Mouse (Mus musculus) embryonic facial prominence, embryonic 14.5 days (tissue): Measurements from ENCODE around the gene Cox5b. TPM values are rescaled to one million over a fixed set of nuclear protein-coding genes. Genes with fewer than 3 reads are reported as not detected.

Source experiments
- ATAC-seq: fragments of 200-750 bp; cut with Nextera tagmentation; 2 replicates; pipeline ENCODE4 v1.8.0; 2017; ENCODE audit warnings: low read depth, moderate number of reproducible peaks, moderate TSS enrichment
- DNase-seq: peaks from one replicate; pipeline ENCODE4 v3.0.0-alpha.2; 2015; ENCODE audit warnings: low spot score
- H3K27ac ChIP-seq: fragments of 300-500 bp; sonication (generic); replicated peaks from 2 replicates; pipeline ENCODE4 v1.5.1; 2014; ENCODE audit warnings: low read depth, mild to moderate bottlenecking, low read length, moderate library complexity
- H3K27me3 ChIP-seq: fragments of 300-500 bp; sonication (generic); replicated peaks from 2 replicates; pipeline ENCODE4 v1.6.1; 2014; ENCODE audit warnings: low read length; ENCODE audit not compliant: control insufficient read depth, insufficient read depth
- H3K36me3 ChIP-seq: fragments of 300-500 bp; sonication (generic); 2 replicates; pipeline ENCODE4 v1.6.1; 2014; ENCODE audit warnings: low read length, mixed read lengths; ENCODE audit not compliant: control insufficient read depth, insufficient read depth
- H3K4me1 ChIP-seq: fragments of 300-500 bp; sonication (generic); 2 replicates; pipeline ENCODE4 v1.6.1; 2014; ENCODE audit warnings: antibody characterized with exemption, low read length; ENCODE audit not compliant: control insufficient read depth, insufficient read depth
- H3K4me2 ChIP-seq: fragments of 300-500 bp; sonication (generic); 2 replicates; pipeline ENCODE4 v1.6.1; 2014; ENCODE audit warnings: low read depth, mild to moderate bottlenecking, low read length, moderate library complexity, mixed read lengths
- H3K4me3 ChIP-seq: fragments of 300-500 bp; sonication (generic); 2 replicates; pipeline ENCODE4 v1.5.1; 2014; ENCODE audit warnings: low read depth, mild to moderate bottlenecking, low read length
- H3K9ac ChIP-seq: fragments of 300-500 bp; sonication (generic); 2 replicates; pipeline ENCODE4 v1.6.1; 2014; ENCODE audit warnings: low read depth, mild to moderate bottlenecking, low read length, moderate library complexity, mixed read lengths
- H3K9me3 ChIP-seq: fragments of 300-500 bp; sonication (generic); 2 replicates; pipeline ENCODE4 v1.6.1; 2016; ENCODE audit warnings: low read length; ENCODE audit not compliant: control insufficient read depth
- WGBS: fragments of 180-500 bp; shearing (Covaris S2); extraction: QIAGEN DNeasy Blood & Tissue Kit; methylation state at CpG from one replicate; pipeline ENCODE4 v1.1.7; 2014; 5-methylcytosine and 5-hydroxymethylcytosine counted together
- microRNA-seq: library from miRNA; unstranded; fragments of <30 nt; microRNA quantifications from one replicate; pipeline ENCODE4, GENCODE M21; 2016; ENCODE audit warnings: borderline number of aligned reads
- polyA plus RNA-seq: library from polyadenylated mRNA; unstranded; fragments of >200 nt; fragmentation: Nextera tagmentation; extraction: Ambion mirVana; gene quantifications from 2 replicates; pipeline ENCODE4 v1.2.1, GENCODE M21; 2014

Cox5b gene
- polyA plus RNA-seq, 1 experiment from 2014 or later: 661 TPM

DNA sequence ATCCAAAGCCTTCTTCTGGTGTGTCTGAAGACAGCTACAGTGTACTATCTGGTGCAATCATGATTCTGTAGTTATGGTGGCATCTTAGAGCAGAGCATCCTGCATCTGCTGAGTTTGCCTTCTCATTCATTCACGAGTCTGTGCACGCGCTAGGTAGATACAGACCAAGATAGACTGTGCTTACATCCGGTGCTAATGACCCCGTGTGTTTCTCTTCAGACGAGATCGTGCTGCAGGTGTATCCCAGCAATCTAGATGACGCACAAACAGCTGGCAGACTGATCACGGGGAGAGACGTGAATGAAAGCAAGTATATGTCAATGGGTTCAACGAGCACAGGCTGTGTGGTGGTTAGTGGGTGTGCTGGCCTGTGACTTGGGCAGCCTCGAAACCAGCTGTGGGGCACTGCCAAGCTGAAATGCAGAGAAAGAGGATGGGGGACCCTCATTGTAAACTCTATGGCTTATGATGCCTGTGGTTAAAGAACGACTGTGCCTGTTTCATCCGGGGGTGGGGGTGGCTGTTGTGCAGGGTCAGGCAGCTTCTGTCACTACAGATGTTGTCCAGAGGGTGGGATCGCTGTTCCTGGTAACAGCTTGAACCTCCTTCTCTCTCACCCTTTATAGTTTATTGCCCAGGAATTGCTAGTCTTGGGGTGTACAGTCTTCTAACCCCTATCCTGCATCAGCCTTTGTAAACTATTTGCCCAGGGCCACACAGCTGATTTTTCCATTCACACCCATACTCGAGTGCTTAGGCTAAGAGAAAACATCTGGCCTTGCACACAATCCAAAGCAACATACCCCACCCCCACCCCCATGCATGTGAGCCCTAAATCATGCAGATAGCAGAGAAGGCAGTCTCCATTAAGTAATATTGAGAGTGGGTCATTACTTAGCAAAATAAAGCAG is 32.2 kb downstream of the Cox5b start:
- H3K4me1 ChIP-seq: peaks cover 8% of the 10 kb centered on the region; the same call in 1 of the 2 replicates
- no peaks in the 10 kb centered on the region for H3K27me3 ChIP-seq
- 0 out of 2 replicates have a peak, but pooled peaks have one; percentile 37 for ATAC-seq
- H3K4me2 ChIP-seq: no peak overlapping the region
- no peaks in the 10 kb centered on the region for H3K9me3 ChIP-seq
- WGBS: 55% methylated on average over 16 of the region's 16 CpGs
- H3K9ac ChIP-seq: no peak overlapping the region
- H3K27ac ChIP-seq: peak overlapping the region; percentile 29; the same call in 1 of the 2 replicates
- H3K36me3 ChIP-seq: no peaks in the 10 kb centered on the region
- DNase-seq: peak; percentile 38
- H3K4me3 ChIP-seq: no peak overlapping the region

DNA sequence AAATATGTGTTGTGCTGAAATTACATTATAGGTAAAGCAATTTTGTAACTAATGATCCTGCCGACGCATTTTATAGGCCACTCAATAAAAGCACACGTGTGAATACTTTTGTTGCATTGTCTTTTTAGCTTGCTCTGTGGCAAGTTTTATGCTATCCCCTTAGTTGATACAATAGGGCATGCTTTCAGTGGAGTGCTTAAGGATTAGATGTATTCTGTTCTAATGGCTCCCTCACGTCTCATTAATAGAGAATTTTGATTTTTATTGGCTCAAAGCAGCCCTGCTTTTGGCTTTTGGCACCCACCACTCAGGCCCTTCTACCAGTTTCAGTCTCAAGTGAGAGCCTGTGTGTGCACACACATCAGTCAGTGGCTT is 32.8 kb downstream of the Cox5b start:
- Histone ChIP-seq H3K4me3 (no peak overlapping the region), H3K27ac (no peak overlapping the region; the same call in 1 of the 2 replicates), H3K9ac (no peak overlapping the region), H3K9me3 (no peaks in the 10 kb centered on the region), H3K4me1 (peaks cover 8% of the 10 kb centered on the region; the same call in 1 of the 2 replicates), H3K4me2 (no peak overlapping the region), H3K27me3 (no peaks in the 10 kb centered on the region), H3K36me3 (no peaks in the 10 kb centered on the region)
- ATAC-seq (no peak), DNase-seq (no peak)
- 67% methylated on average over 4 of the region's 4 CpGs for WGBS

GRCm38 (mm10) chr1:36737300-36737699 is 46.1 kb downstream of the Cox5b start:
- H3K4me2 ChIP-seq: no peak overlapping the region
- WGBS: 14% methylated on average over 4 of the region's 4 CpGs
- H3K9me3 ChIP-seq: no peaks in the 10 kb centered on the region
- H3K27me3 ChIP-seq: no peaks in the 10 kb centered on the region
- no peak overlapping the region for H3K27ac ChIP-seq
- H3K4me3 ChIP-seq: no peak overlapping the region
- ATAC-seq (0 out of 2 replicates have a peak, but pooled peaks have one; percentile 53), DNase-seq (peak; percentile 90)
- no peak overlapping the region for H3K9ac ChIP-seq
- no peaks in the 10 kb centered on the region for H3K4me1 ChIP-seq
- H3K36me3 ChIP-seq: no peaks in the 10 kb centered on the region

DNA sequence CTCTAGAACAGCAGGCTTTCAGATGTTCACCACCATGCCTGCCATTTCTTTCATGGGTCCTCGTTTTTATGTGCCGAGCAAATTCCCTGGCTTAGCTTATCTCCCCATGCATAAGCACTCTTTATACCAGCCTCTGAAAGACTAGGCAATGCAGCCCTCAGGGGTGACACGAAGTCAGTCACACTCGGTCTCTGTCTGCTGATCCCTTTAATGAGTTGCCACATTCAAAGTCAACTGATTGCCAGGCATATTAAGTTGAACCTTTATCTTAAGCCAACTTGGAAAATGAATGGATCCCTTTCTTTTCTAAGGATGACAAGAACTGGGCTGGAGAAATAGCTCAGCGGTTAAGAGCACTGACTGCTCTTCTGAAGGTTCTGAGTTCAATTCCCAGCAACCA is 48.0 kb downstream of the Cox5b start:
- 74% methylated on average over 5 of the region's 5 CpGs for WGBS
- H3K9ac ChIP-seq: no peak overlapping the region
- H3K4me3 ChIP-seq: no peak overlapping the region
- no peak overlapping the region for H3K4me2 ChIP-seq
- no peaks in the 10 kb centered on the region for H3K27me3 ChIP-seq
- no peaks in the 10 kb centered on the region for H3K36me3 ChIP-seq
- ATAC-seq: no peak
- peaks cover 1% of the 10 kb centered on the region; the same call in 1 of the 2 replicates for H3K4me1 ChIP-seq
- H3K27ac ChIP-seq: no peak overlapping the region
- no peaks in the 10 kb centered on the region for H3K9me3 ChIP-seq
- no peak for DNase-seq

GRCm38 (mm10) chr1:36743046-36743445 is 51.8 kb downstream of the Cox5b start:
- H3K27ac ChIP-seq: no peak overlapping the region
- H3K9me3 ChIP-seq: no peaks in the 10 kb centered on the region
- no peak overlapping the region for H3K4me3 ChIP-seq
- no peak for ATAC-seq
- no peak overlapping the region for H3K4me2 ChIP-seq
- no peaks in the 10 kb centered on the region for H3K36me3 ChIP-seq
- no peak for DNase-seq
- H3K4me1 ChIP-seq: peaks cover 5% of the 10 kb centered on the region; the same call in 1 of the 2 replicates
- no peaks in the 10 kb centered on the region for H3K27me3 ChIP-seq
- H3K9ac ChIP-seq: no peak overlapping the region
- 70% methylated on average over 9 of the region's 9 CpGs for WGBS

Small RNA genes lying within 50 kb of the gene (microRNA-seq; reads per million reads assigned to microRNA genes)
- gene Gm24133: not detected

Other genes starting within 250 kb of the Cox5b start
- gene Lman2l, start 246.2 kb upstream of the Cox5b start, polyA plus RNA-seq: 31.7 and 33.3 TPM in 2 replicates
- gene Cnnm4, start 219.8 kb upstream of the Cox5b start, polyA plus RNA-seq: 13.5 and 13.9 TPM in 2 replicates
- gene Cnnm3, start 179.6 kb upstream of the Cox5b start, polyA plus RNA-seq: 4.8 and 5.1 TPM in 2 replicates
- 12.3 and 13.2 TPM in 2 replicates for gene Ankrd23, start 154.6 kb upstream of the Cox5b start, polyA plus RNA-seq
- not detected in 2 replicates for gene Gm42417, start 152.0 kb upstream of the Cox5b start, polyA plus RNA-seq
- gene Ankrd39, start 144.0 kb upstream of the Cox5b start, polyA plus RNA-seq: 19.5 and 20.0 TPM in 2 replicates
- 2.3 and 3.8 TPM in 2 replicates for gene Sema4c, start 133.1 kb upstream of the Cox5b start, polyA plus RNA-seq
- 1.0 and 1.6 TPM in 2 replicates for gene Fam178b, start 8.3 kb upstream of the Cox5b start, polyA plus RNA-seq
- gene 4933424G06Rik, start 18.7 kb downstream of the Cox5b start, polyA plus RNA-seq: not detected in 2 replicates
- gene Actr1b, start 23.0 kb downstream of the Cox5b start, polyA plus RNA-seq: 92.7 and 96.4 TPM in 2 replicates
- 0.36 and 0.67 TPM in 2 replicates for gene Zap70, start 70.3 kb downstream of the Cox5b start, polyA plus RNA-seq